Mouse (Mus musculus) liver, embryonic 15.5 days (tissue): ENCODE measurements around the gene Sec1. TPM values are rescaled to one million over a fixed set of nuclear protein-coding genes. Genes with fewer than 3 reads are reported as not detected.

Experiments
- ATAC-seq: fragments of 200-750 bp; cut with Nextera tagmentation; 2 replicates; pipeline ENCODE4 v1.8.0; 2017; ENCODE audit warnings: moderate number of reproducible peaks, mild to moderate bottlenecking, moderate library complexity; ENCODE audit not compliant: insufficient read depth
- H3K27ac ChIP-seq: fragments of 300-500 bp; sonication (generic); replicated peaks from 2 replicates; pipeline ENCODE4 v1.5.1; 2015; ENCODE audit warnings: mild to moderate bottlenecking, inconsistent platforms
- H3K27me3 ChIP-seq: fragments of 300-500 bp; sonication (generic); 2 replicates; pipeline ENCODE4 v1.6.1; 2015; ENCODE audit warnings: mild to moderate bottlenecking, inconsistent platforms
- H3K36me3 ChIP-seq: fragments of 300-500 bp; sonication (generic); replicated peaks from 2 replicates; pipeline ENCODE4 v1.6.1; 2015; ENCODE audit warnings: moderate library complexity, mild to moderate bottlenecking, inconsistent platforms
- H3K4me1 ChIP-seq: fragments of 300-500 bp; sonication (generic); replicated peaks from 2 replicates; pipeline ENCODE4 v1.6.1; 2015; ENCODE audit warnings: inconsistent platforms
- H3K4me2 ChIP-seq: fragments of 300-500 bp; sonication (generic); 2 replicates; pipeline ENCODE4 v1.6.1; 2015; ENCODE audit warnings: moderate library complexity, mild to moderate bottlenecking, inconsistent platforms
- H3K4me3 ChIP-seq: fragments of 300-500 bp; sonication (generic); replicated peaks from 2 replicates; pipeline ENCODE4 v1.5.1; 2015; ENCODE audit warnings: mild to moderate bottlenecking, inconsistent platforms
- H3K9ac ChIP-seq: fragments of 300-500 bp; sonication (generic); 2 replicates; pipeline ENCODE4 v1.6.1; 2015; ENCODE audit warnings: moderate library complexity, mild to moderate bottlenecking, inconsistent platforms
- H3K9me3 ChIP-seq: fragments of 300-500 bp; sonication (generic); replicated peaks from 2 replicates; pipeline ENCODE4 v1.6.1; 2016; ENCODE audit warnings: inconsistent platforms
- WGBS: fragments of 180-500 bp; shearing (Covaris S2); methylation state at CpG from one replicate; pipeline ENCODE4 v1.1.7; 2015; ENCODE audit warnings: mixed read lengths; ENCODE audit not compliant: insufficient replicate concordance; 5-methylcytosine and 5-hydroxymethylcytosine counted together
- polyA plus RNA-seq: library from polyadenylated mRNA; unstranded; fragments of >200 nt; fragmentation: Nextera tagmentation; extraction: Ambion mirVana; gene quantifications from 2 replicates; pipeline ENCODE4 v1.2.1, GENCODE M21; 2015

Gene Sec1
- polyA plus RNA-seq, 1 experiment from 2014 or later, result 0.06 TPM

DNA sequence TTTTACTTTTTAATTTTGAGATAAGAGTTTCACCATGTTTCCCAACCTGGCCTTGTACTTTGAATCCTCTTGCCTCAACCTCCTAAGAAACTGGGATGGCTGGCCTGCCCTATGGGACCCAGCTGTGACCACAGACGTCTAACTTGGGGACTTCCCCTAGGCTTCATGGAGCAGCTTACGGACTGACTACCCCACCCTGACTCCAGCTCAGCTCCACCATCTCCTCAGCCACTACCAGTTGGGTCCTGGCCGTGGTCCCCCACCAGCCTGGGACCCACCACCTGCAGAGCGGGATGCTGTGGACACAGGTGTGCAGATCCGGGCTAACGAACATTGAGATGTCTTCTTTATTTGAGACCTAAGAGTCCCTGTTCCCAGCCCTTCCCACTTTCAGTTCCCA, 56.5 kb downstream of the Sec1 start:
- no peak for ATAC-seq

DNA sequence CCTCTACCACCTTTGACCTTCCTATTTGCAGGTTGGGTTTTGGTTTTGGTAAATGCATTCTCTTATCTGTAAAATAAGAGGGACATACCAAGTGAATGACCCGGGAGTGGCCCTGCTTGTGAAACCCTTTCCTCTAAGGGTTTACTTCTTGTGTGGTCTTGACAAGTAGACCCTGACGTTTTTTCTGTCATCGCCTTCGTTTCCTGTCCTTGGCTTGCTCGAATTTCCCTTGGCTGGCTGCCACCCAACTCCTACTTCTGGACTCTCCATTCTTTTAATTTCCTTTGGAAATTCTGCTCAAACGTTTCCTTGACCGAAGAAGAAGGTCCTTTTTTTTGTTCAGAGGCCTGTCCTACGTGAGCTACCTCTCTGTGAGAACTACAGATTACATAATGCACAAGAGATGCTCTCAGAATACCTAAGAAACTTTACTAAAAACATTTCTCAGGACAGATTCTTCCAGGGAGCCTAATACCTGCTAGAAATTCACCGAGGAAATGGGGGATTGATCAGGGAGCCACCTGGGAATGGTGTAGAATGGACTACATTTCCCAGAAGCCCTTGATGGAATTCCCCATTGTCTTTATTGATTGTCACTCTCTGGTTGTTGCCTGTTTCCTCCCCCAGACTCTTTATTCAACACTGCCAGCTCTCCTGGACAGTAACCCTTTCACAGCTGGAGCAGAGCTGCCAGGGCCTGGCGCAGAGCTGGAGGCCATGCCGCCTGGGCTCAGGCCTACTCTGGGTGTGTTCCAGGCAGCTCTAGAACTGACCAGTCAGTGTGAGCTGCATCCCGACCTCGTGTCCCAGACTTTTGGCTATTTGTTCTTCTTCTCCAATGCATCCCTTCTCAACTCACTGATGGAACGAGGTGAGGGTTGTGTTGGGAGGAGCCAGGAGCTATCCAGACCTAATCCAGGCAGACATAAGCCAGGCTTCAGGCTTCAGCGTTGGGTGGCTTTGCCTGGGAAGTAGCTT, 58.2 kb downstream of the Sec1 start:
- Histone ChIP-seq H3K4me3 (no peak overlapping the region), H3K27ac (no peak overlapping the region), H3K4me1 (peaks cover 4% of the 10 kb centered on the region), H3K36me3 (no peaks in the 10 kb centered on the region), H3K9me3 (no peaks in the 10 kb centered on the region), H3K4me2 (no peak overlapping the region), H3K27me3 (peaks cover 12% of the 10 kb centered on the region), H3K9ac (no peak overlapping the region)
- ATAC-seq, result no peak
- 51% methylated on average over 15 of the region's 15 CpGs for WGBS

More for the DNA sequence above, 56.5 kb downstream of the Sec1 start:
- no peak overlapping the region for H3K27ac ChIP-seq
- H3K4me3 ChIP-seq, result no peak overlapping the region
- no peak overlapping the region for H3K4me2 ChIP-seq
- 65% methylated on average over 6 of the region's 6 CpGs for WGBS
- no peaks in the 10 kb centered on the region for H3K9me3 ChIP-seq
- H3K9ac ChIP-seq, result no peak overlapping the region
- peaks cover 8% of the 10 kb centered on the region; the same call in 1 of the 2 replicates for H3K27me3 ChIP-seq
- H3K36me3 ChIP-seq, result no peaks in the 10 kb centered on the region
- H3K4me1 ChIP-seq, result peaks cover 1% of the 10 kb centered on the region; the same call in 1 of the 2 replicates

DNA sequence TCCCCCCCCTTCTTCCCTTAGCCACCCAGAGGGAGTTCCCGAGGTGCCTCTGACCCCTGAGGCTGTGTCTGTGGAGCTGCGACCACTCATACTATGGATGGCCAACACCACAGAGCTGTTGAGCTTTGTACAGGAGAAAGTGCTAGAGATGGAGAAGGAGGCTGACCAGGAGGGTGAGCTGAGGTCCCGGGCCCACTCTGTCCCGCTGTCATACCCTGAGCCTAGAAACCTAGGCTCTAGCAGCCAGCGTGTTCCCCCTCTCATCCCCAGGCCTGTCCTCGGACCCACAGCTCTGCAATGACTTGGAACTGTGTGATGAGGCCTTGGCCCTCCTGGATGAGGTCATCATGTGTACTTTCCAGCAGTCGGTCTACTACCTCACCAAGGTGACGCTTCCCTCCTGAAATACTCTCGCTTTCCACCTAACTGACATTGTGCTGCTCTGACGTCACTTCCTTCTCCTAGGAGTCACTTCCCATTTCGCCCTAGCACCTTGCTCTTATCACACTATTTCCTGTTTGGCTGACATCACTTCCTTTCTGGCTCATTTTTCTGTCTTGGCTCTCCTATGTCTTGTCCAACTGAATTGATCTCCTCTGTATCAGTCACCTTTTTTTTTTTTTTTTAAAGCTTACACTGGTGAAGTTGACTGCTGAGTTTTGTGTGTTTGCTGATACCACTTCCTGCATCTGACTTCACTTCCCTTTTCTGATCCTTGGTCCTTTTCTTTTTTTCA, 59.1 kb downstream of the Sec1 start:
- H3K4me3 ChIP-seq, result no peak overlapping the region
- peaks cover 4% of the 10 kb centered on the region for H3K4me1 ChIP-seq
- H3K27ac ChIP-seq, result no peak overlapping the region
- no peaks in the 10 kb centered on the region for H3K9me3 ChIP-seq
- H3K27me3 ChIP-seq, result peaks cover 21% of the 10 kb centered on the region
- peak; percentile 17; the same call in 1 of the 2 replicates for ATAC-seq
- no peak overlapping the region for H3K4me2 ChIP-seq
- 38% methylated on average over 11 of the region's 11 CpGs for WGBS
- no peaks in the 10 kb centered on the region for H3K36me3 ChIP-seq
- no peak overlapping the region for H3K9ac ChIP-seq

DNA sequence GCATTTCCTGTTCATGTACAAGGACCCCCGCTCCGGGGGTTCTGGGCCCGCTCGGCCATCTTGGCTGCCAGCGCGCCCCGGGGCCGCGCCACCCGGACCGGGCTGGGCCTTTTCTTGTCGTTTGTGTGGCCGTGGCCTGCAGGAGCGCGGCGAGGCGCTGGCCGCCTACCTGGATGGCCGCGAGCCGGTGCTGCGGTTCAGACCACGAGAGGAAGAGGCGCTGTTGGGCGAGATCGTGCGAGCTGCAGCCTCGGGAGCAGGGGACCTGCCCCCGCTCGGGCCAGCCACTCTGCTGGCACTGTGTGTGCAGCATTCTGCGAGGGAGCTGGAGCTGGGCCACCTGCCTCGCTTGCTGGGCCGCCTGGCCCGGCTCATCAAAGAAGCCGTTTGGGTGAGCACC, 61.7 kb downstream of the Sec1 start:
- Histone ChIP-seq H3K27ac (no peak overlapping the region), H3K4me1 (peaks cover 15% of the 10 kb centered on the region), H3K27me3 (peaks cover 47% of the 10 kb centered on the region), H3K4me2 (peak overlapping the region; percentile 19), H3K9ac (no peak overlapping the region), H3K4me3 (no peak overlapping the region), H3K9me3 (no peaks in the 10 kb centered on the region), H3K36me3 (no peaks in the 10 kb centered on the region)
- ATAC-seq, result no peak
- 43% methylated on average over 35 of the region's 35 CpGs for WGBS

DNA sequence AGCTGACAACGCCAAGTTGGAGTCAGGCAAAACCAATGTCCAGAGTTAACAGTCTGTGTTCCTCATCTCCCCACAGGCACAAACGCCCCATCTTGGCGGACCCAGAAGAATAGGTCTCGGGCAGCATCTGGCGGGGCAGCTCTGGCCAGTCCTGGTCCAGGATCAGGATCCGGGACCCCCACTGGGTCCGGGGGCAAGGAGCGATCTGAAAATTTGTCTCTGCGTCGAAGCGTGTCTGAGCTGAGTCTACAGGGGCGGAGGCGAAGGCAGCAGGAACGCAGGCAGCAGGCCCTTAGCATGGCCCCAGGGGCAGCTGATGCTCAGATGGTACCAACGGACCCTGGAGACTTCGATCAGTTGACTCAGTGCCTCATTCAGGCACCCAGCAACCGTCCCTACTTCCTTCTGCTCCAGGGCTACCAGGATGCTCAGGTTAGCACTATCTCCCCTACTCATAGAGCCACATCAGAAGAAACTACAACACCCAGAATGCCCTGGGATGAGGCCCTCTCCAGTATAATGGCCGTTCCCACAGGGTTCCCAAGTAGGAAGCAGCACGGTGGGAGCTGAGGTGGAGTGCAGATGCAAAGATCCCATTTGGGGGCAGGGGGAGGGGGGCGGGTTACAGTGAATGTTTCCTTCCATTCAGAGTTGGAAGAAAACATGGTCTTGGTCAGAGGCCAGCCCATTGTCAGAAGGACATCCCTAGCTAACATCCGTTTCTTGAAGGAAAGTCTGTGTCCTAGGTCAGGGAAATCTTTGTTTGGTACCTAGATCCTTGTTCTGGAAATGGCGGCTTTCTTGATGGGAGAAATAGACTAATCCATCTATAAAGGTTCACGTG, 63.9 kb downstream of the Sec1 start:
- Histone ChIP-seq H3K4me1 (peaks cover 15% of the 10 kb centered on the region), H3K4me2 (no peak overlapping the region), H3K27me3 (peaks cover 67% of the 10 kb centered on the region), H3K36me3 (no peaks in the 10 kb centered on the region), H3K4me3 (no peak overlapping the region), H3K9me3 (no peaks in the 10 kb centered on the region), H3K27ac (no peak overlapping the region), H3K9ac (no peak overlapping the region)
- ATAC-seq, result no peak
- WGBS, result 68% methylated on average over 23 of the region's 23 CpGs

DNA sequence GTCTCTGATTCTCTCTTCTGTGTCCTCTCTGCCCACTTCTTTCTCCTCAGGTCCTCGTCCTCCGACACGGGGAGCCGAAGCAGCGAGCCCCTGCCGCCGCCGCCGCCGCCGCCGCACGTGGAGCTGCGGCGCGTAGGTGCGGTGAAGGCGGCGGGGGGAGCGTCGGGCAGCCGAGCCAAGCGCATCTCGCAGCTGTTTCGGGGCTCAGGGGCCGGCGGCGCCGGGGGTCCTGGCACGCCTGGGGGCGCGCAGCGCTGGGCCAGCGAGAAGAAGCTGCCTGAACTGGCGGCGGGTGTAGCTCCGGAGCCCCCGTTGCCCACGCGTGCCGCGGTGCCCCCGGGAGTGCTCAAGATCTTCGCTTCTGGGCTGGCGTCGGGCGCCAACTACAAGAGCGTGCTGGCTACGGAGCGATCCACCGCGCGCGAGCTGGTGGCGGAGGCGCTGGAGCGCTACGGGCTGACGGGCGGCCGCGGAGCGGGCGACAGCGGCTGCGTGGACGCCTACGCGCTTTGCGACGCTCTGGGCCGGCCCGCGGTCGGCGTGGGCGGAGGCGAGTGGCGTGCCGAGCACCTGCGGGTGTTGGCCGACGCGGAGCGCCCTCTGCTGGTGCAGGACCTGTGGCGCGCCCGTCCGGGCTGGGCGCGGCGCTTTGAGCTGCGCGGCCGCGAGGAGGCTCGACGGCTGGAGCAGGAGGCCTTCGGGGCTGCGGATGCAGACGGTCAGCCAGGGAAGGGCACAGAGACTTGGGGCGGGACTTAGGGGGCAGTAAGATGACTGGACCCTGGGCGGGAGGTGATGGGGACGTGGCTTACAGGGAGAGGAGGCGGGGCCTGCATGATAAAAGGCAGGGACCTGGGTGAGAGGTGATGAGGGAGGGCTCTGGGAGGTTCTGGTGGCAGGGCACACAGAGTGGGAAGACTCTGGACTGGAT, 65.6 kb downstream of the Sec1 start:
- WGBS, result 1% methylated on average over 102 of the region's 105 CpGs
- peak; percentile 68 for ATAC-seq
- H3K36me3 ChIP-seq, result no peaks in the 10 kb centered on the region
- H3K4me3 ChIP-seq, result peak overlapping the region; percentile 55
- H3K4me1 ChIP-seq, result peaks cover 15% of the 10 kb centered on the region
- H3K9me3 ChIP-seq, result no peaks in the 10 kb centered on the region
- H3K9ac ChIP-seq, result peak overlapping the region; percentile 48
- peak overlapping the region; percentile 79 for H3K4me2 ChIP-seq
- peaks cover 73% of the 10 kb centered on the region for H3K27me3 ChIP-seq
- H3K27ac ChIP-seq, result no peak overlapping the region

Other genes with a start within 250 kb of the Sec1 start
- gene Ftl1, start 234.5 kb downstream of the Sec1 start, polyA plus RNA-seq, result 6,104 and 6,562 TPM in 2 replicates
- 70.3 and 71.4 TPM in 2 replicates for gene Bax, start 227.5 kb downstream of the Sec1 start, polyA plus RNA-seq
- gene Tulp2, start 212.5 kb downstream of the Sec1 start, polyA plus RNA-seq, result 0.58 and 0.62 TPM in 2 replicates
- gene Gm45808, start 207.6 kb downstream of the Sec1 start, polyA plus RNA-seq, result not detected in 2 replicates
- gene Dhdh, start 205.6 kb downstream of the Sec1 start, polyA plus RNA-seq, result 2.4 and 2.5 TPM in 2 replicates
- gene Nucb1, start 184.0 kb downstream of the Sec1 start, polyA plus RNA-seq, result 118 and 131 TPM in 2 replicates
- gene Ppp1r15a, start 168.1 kb downstream of the Sec1 start, polyA plus RNA-seq, result 280 and 325 TPM in 2 replicates
- gene Plekha4, start 168.1 kb downstream of the Sec1 start, polyA plus RNA-seq, result 0.66 and 0.75 TPM in 2 replicates
- 1.9 and 2.2 TPM in 2 replicates for gene Hsd17b14, start 139.5 kb downstream of the Sec1 start, polyA plus RNA-seq
- 46.3 and 48.5 TPM in 2 replicates for gene Bcat2, start 124.2 kb downstream of the Sec1 start, polyA plus RNA-seq
- not detected in 2 replicates for gene Fgf21, start 78.9 kb downstream of the Sec1 start, polyA plus RNA-seq
- not detected in 2 replicates for gene Fut1, start 77.1 kb downstream of the Sec1 start, polyA plus RNA-seq
- gene Izumo1, start 72.6 kb downstream of the Sec1 start, polyA plus RNA-seq, result 0.06 and 0.10 TPM in 2 replicates
- 2.8 and 3.8 TPM in 2 replicates for gene Rasip1, start 66.9 kb downstream of the Sec1 start, polyA plus RNA-seq
- 0.91 and 1.2 TPM in 2 replicates for gene Mamstr, start 54.4 kb downstream of the Sec1 start, polyA plus RNA-seq
- gene Fut2, start 28.0 kb downstream of the Sec1 start, polyA plus RNA-seq, result 0.06 TPM in 1 of 2 replicates, not detected in the other
- not detected in 2 replicates for gene Ntn5, start 10.4 kb downstream of the Sec1 start, polyA plus RNA-seq
- gene Car11, start 5.4 kb upstream of the Sec1 start, polyA plus RNA-seq, result 0.26 and 0.44 TPM in 2 replicates
- 0.46 and 0.85 TPM in 2 replicates for gene Dbp, start 10.7 kb upstream of the Sec1 start, polyA plus RNA-seq
- gene Rpl18, start 21.1 kb upstream of the Sec1 start, polyA plus RNA-seq, result 533 and 542 TPM in 2 replicates
- gene Sphk2, start 23.6 kb upstream of the Sec1 start, polyA plus RNA-seq, result 10.4 and 13.3 TPM in 2 replicates
- gene Fam83e, start 26.8 kb upstream of the Sec1 start, polyA plus RNA-seq, result 0.30 and 0.33 TPM in 2 replicates
- gene Spaca4, start 31.4 kb upstream of the Sec1 start, polyA plus RNA-seq, result not detected in 2 replicates
- gene Lmtk3, start 89.3 kb upstream of the Sec1 start, polyA plus RNA-seq, result not detected in 2 replicates
- gene Sult2b1, start 90.3 kb upstream of the Sec1 start, polyA plus RNA-seq, result 0.07 and 0.22 TPM in 2 replicates
- 30.4 and 30.9 TPM in 2 replicates for gene Cyth2, start 120.2 kb upstream of the Sec1 start, polyA plus RNA-seq
- gene Kcnj14, start 130.4 kb upstream of the Sec1 start, polyA plus RNA-seq, result 0.06 and 0.12 TPM in 2 replicates
- gene Grwd1, start 136.5 kb upstream of the Sec1 start, polyA plus RNA-seq, result 24.7 and 25.3 TPM in 2 replicates
- gene Kdelr1, start 178.4 kb upstream of the Sec1 start, polyA plus RNA-seq, result 27.6 TPM in 2 replicates
- gene Grin2d, start 184.0 kb upstream of the Sec1 start, polyA plus RNA-seq, result 0.05 TPM in 2 replicates
- 0.94 and 1.3 TPM in 2 replicates for gene Syngr4, start 202.3 kb upstream of the Sec1 start, polyA plus RNA-seq
- gene Tmem143, start 202.5 kb upstream of the Sec1 start, polyA plus RNA-seq, result 3.6 and 4.0 TPM in 2 replicates
- gene Emp3, start 227.0 kb upstream of the Sec1 start, polyA plus RNA-seq, result 59.9 and 65.0 TPM in 2 replicates
- 0.91 and 1.2 TPM in 2 replicates for gene Ccdc114, start 229.7 kb upstream of the Sec1 start, polyA plus RNA-seq